Mouse (Mus musculus): ENCODE data around the gene Fam102a. TPM values are rescaled to one million over a fixed set of nuclear protein-coding genes. Genes with fewer than 3 reads are reported as not detected.

Fam102a gene
- total and polyA plus RNA-seq, 3 experiments, result 7.0 to 9.2 (median 7.1) TPM

GRCm38 (mm10) chr2:32566536-32567063 lies 31.5 kb downstream of the Fam102a start:
- Histone ChIP-seq H3K36me3 (ENCODE audit: control insufficient read depth, insufficient read depth, low read length) (no peaks in the 10 kb centered on the region), H3K9ac (ENCODE audit: low read depth, low read length) (no peak overlapping the region), H3K79me2 (replicated peaks; ENCODE audit: control insufficient read depth, insufficient read depth, low read length) (no peaks in the 10 kb centered on the region), H3K4me1 (ENCODE audit: control insufficient read depth, insufficient read depth, low read length) (no peaks in the 10 kb centered on the region; the same call in 1 of the 2 replicates), H3K4me3 (no peak overlapping the region), H3K27me3 (ENCODE audit: control insufficient read depth, insufficient read depth, low read length) (no peaks in the 10 kb centered on the region), H3K27ac (no peak overlapping the region)
- intact Hi-C loops (cut with DNase I), result loop anchor here (1.0 kb wide), 3 partner anchors 29 to 162 kb away; no protein-coding TSS in a partner anchor
- 32% methylated on average over 4 of the region's 4 CpGs for WGBS
- no peak for TF ChIP-seq POLR2A (IDR thresholded peaks at IDR 0.05; ENCODE audit: insufficient read depth, low read depth, low read length)
- TF ChIP-seq CTCF (IDR thresholded peaks at IDR 0.05), result peak; percentile 92
- peak; percentile 98 for TF ChIP-seq EP300 (IDR thresholded peaks at IDR 0.05; ENCODE audit: insufficient read depth, low read depth, low read length)
- DNase-seq, result peak; percentile 70 to 72

GRCm38 (mm10) chr2:32568149-32568548 lies 33.0 kb downstream of the Fam102a start:
- intact Hi-C loops (cut with DNase I), result no loop called here
- peak in 1 of 2 experiments; percentile 51 for DNase-seq
- TF ChIP-seq EP300 (IDR thresholded peaks at IDR 0.05; ENCODE audit: insufficient read depth, low read depth, low read length) (no peak), POLR2A (IDR thresholded peaks at IDR 0.05; ENCODE audit: insufficient read depth, low read depth, low read length) (no peak), CTCF (IDR thresholded peaks at IDR 0.05) (no peak)
- Histone ChIP-seq H3K79me2 (replicated peaks; ENCODE audit: control insufficient read depth, insufficient read depth, low read length) (no peaks in the 10 kb centered on the region), H3K4me1 (ENCODE audit: control insufficient read depth, insufficient read depth, low read length) (no peaks in the 10 kb centered on the region; the same call in 1 of the 2 replicates), H3K36me3 (ENCODE audit: control insufficient read depth, insufficient read depth, low read length) (no peaks in the 10 kb centered on the region), H3K27ac (no peak overlapping the region), H3K27me3 (ENCODE audit: control insufficient read depth, insufficient read depth, low read length) (no peaks in the 10 kb centered on the region), H3K4me3 (no peak overlapping the region), H3K9ac (ENCODE audit: low read depth, low read length) (no peak overlapping the region)
- WGBS, result 46% methylated on average over 5 of the region's 5 CpGs

GRCm38 (mm10) chr2:32568941-32569340 lies 33.8 kb downstream of the Fam102a start:
- WGBS, result 56% methylated on average over 3 of the region's 3 CpGs
- TF ChIP-seq CTCF (IDR thresholded peaks at IDR 0.05) (no peak), POLR2A (IDR thresholded peaks at IDR 0.05; ENCODE audit: insufficient read depth, low read depth, low read length) (no peak), EP300 (IDR thresholded peaks at IDR 0.05; ENCODE audit: insufficient read depth, low read depth, low read length) (no peak)
- H3K27me3 ChIP-seq (ENCODE audit: control insufficient read depth, insufficient read depth, low read length), result no peaks in the 10 kb centered on the region
- DNase-seq, result no peak
- no peaks in the 10 kb centered on the region for H3K36me3 ChIP-seq (ENCODE audit: control insufficient read depth, insufficient read depth, low read length)
- no peak overlapping the region for H3K27ac ChIP-seq
- H3K4me3 ChIP-seq, result no peak overlapping the region
- no peaks in the 10 kb centered on the region for H3K79me2 ChIP-seq (replicated peaks; ENCODE audit: control insufficient read depth, insufficient read depth, low read length)
- intact Hi-C loops (cut with DNase I), result no loop called here
- H3K9ac ChIP-seq (ENCODE audit: low read depth, low read length), result no peak overlapping the region
- H3K4me1 ChIP-seq (ENCODE audit: control insufficient read depth, insufficient read depth, low read length), result no peaks in the 10 kb centered on the region; the same call in 1 of the 2 replicates

- peak; percentile 90 to 92 for DNase-seq
- Histone ChIP-seq H3K36me3 (ENCODE audit: control insufficient read depth, insufficient read depth, low read length) (no peaks in the 10 kb centered on the region), H3K79me2 (replicated peaks; ENCODE audit: control insufficient read depth, insufficient read depth, low read length) (no peaks in the 10 kb centered on the region), H3K4me1 (ENCODE audit: control insufficient read depth, insufficient read depth, low read length) (no peaks in the 10 kb centered on the region; the same call in 1 of the 2 replicates), H3K27ac (peak within 1 kb of the TSS; percentile 85), H3K4me3 (peak within 1 kb of the TSS; percentile 80), H3K27me3 (ENCODE audit: control insufficient read depth, insufficient read depth, low read length) (no peaks in the 10 kb centered on the region), H3K9ac (ENCODE audit: low read depth, low read length) (peak within 1 kb of the TSS; percentile 43)
- peak; percentile 39 for TF ChIP-seq CTCF (IDR thresholded peaks at IDR 0.05)
- TF ChIP-seq POLR2A (IDR thresholded peaks at IDR 0.05; ENCODE audit: insufficient read depth, low read depth, low read length), result peak; percentile 98
- peak; percentile 65; the same call in 1 of the 2 replicates for TF ChIP-seq EP300 (IDR thresholded peaks at IDR 0.05; ENCODE audit: insufficient read depth, low read depth, low read length)
- intact Hi-C loops (cut with DNase I), result loop anchor here (5.0 kb wide), 1 partner anchor 186 kb away; the partner anchor contains the start of gene Tor2a
- WGBS, result 1% methylated on average over 36 of the region's 36 CpGs
Observed at GRCm38 (mm10) chr2:32570698-32571494, 35.8 kb downstream of the Fam102a start, which contains the start of gene Dpm2. Gene Dpm2, plus strand, starts transcription at chr2:32570858.

- TF ChIP-seq EP300 (IDR thresholded peaks at IDR 0.05; ENCODE audit: insufficient read depth, low read depth, low read length), result no peak
- TF ChIP-seq CTCF (IDR thresholded peaks at IDR 0.05), result no peak
- no peak for TF ChIP-seq POLR2A (IDR thresholded peaks at IDR 0.05; ENCODE audit: insufficient read depth, low read depth, low read length)
- no peaks in the 10 kb centered on the region for H3K4me1 ChIP-seq (ENCODE audit: control insufficient read depth, insufficient read depth, low read length)
- no peaks in the 10 kb centered on the region for H3K36me3 ChIP-seq (ENCODE audit: control insufficient read depth, insufficient read depth, low read length)
- DNase-seq, result no peak
- WGBS, result 84% methylated on average over 11 of the region's 11 CpGs
- H3K27ac ChIP-seq, result no peak overlapping the region
- no peaks in the 10 kb centered on the region for H3K79me2 ChIP-seq (replicated peaks; ENCODE audit: control insufficient read depth, insufficient read depth, low read length)
- H3K4me3 ChIP-seq, result no peak overlapping the region
- H3K9ac ChIP-seq (ENCODE audit: low read depth, low read length), result no peak overlapping the region
- no peaks in the 10 kb centered on the region for H3K27me3 ChIP-seq (ENCODE audit: control insufficient read depth, insufficient read depth, low read length)
- intact Hi-C loops (cut with DNase I), result loop anchor here (5.0 kb wide), 1 partner anchor 185 kb away; the partner anchor contains the start of gene Tor2a
Observed at GRCm38 (mm10) chr2:32572196-32572595, 37.1 kb downstream of the Fam102a start.
